Mouse (Mus musculus) thymus, postnatal 0 days (tissue): ENCODE results near the gene Cpped1. TPM values are rescaled to one million over a fixed set of nuclear protein-coding genes. Genes with fewer than 3 reads are reported as not detected.

Experiments
- DNase-seq: peaks from one replicate; pipeline ENCODE4 v3.0.0-alpha.2; 2015; ENCODE audit warnings: low spot score
- polyA plus RNA-seq: library from polyadenylated mRNA; unstranded; fragments of >200 nt; fragmentation: Nextera tagmentation; extraction: Ambion mirVana; gene quantifications from 2 replicates; pipeline ENCODE4 v1.2.1, GENCODE M21; 2015

Gene Cpped1
- polyA plus RNA-seq, 1 experiment from 2014 or later: 10.7 TPM

DNA sequence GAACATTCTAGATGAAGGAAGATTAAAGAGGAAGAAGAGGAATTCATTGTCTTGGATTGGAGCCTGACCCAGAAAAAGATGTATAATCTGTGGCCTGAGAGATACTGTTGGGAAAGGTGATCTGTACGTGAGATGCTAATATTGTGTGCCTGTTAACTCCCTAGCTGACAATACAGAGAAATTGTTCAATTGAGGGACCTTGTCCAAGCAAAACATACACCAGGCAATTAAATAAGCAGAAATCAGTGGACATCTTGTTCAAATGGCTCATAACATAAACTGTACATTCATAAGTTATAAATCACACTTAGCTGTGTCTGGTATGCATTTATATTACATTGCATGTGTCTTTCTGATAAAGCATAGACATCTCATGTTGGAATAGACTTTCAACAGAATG lies 134.9 kb downstream of the Cpped1 start:
- DNase-seq: no peak

DNA sequence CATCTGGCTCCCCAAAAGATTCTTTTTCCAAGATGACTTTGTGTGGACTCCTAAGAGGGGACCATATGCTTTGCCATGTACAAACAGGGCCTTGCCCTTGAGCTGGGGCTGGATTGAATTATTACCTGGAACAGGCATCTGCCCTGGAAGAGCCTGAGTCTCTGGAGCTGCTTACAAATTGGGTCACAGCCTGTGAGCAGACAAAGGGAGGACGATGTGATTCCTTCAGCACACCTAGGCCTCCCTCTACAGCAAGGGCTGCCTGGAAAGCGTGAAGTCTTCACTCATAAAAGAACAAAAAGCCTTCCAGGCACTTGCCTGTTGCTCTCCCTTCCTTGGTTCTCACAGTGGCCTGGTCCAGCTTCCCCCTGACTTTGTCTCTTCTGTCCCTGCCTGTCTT lies 136.9 kb downstream of the Cpped1 start:
- no peak for DNase-seq

DNA sequence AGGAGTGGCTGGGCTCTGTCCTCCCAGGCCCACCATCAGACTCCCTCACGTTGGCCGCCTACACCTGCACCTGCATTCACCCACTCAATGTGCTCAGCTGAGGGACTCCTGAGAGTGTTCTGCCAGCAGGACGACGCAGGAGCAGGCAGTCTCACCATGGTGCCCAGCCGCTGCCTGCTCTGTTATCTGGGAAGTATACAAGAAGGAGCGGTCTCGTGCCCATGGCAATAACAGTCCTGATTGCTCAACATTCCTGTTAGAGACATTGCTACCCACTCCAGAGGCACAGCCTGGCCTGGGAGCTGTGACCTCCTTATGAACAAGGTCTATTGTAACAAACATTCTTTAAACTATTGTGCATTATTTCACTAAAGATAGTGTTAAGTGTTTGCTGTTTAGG lies 151.3 kb downstream of the Cpped1 start:
- DNase-seq: no peak

DNA sequence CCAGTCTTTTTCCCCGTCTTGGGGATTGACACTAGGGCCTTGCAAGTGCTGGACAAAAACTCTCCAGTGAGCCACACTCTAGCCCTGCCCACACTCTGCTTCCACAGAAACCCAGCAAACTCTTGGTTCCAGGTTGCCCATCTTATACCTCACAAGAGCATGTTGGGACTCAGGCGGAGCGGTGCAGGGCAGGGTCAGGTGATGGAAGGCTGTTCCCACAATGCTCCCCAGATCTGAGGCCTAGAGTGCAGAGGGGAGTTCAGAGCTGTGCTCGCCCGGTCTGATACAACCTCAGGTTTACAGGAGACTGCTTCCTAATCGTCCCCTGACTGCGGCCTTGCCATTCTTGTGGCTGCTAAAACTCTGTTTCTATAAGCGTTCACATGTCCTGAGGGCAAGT lies 151.8 kb downstream of the Cpped1 start:
- no peak for DNase-seq

DNA sequence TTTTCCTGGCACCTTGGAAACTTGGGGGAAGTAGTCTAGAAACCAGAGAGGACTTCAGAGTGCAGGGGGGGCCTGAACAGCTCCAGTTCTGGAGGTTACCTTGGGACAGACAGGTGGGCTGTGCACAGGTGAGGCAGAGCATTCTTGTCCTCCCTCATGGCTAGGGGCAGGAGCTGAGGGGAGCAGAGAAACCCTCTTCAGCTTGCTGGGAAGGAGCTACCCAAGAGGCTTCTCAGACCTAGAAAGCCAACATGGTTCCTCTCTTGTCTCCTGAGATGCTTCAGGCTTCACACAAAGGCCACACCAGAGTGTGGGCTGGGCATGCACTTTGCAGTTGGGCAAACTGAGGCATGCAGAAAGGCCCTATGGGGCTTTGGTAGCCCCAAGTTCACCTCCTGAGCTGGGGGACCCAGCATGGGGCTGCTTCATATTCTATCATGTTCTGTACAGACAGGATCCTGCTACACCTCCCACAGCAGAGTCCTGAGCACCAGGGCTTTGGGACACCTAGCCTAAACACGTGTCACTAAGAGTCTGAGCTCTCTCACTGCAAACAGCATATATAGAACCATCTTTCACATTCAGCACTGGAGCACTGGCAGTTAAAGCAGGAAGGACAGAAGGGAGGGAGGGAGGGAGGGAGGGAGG lies 152.5 kb downstream of the Cpped1 start:
- DNase-seq: no peak

DNA sequence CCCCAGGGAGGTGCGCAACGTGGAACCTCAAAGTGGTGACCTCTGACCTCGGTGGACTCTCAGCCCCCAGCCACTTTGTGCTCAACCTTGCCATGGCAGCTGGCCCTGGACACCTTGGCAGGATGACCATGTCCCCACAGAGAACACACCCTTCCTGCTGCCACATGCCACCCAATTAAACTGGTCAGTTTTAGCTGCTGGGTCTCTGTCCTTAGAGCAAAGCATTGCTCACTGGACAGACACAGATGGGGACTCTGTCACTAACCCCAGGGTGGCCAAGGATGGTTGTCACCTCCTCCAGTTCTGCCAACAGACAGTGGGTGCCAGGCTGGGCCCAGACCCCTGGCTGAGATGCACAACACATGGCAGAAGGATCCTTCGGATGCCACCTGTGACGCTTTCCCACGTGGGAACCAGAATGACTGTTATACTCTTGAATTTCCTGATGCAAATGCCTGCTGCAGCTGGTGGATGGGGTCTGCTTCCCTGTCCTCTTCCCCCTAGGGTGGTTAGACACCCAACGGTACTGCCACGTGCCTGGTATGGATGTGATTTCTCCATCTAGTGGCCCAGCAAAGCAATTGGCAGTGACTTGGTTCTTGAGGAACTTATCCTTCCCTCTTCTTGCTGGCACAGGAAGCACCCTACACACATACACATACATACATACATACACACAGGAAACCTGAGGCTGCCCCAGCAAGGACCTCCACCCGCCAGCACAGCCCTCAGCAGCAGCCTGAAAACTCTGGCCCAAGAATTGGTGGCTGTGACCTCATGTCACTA lies 153.8 kb downstream of the Cpped1 start:
- DNase-seq: no peak

DNA sequence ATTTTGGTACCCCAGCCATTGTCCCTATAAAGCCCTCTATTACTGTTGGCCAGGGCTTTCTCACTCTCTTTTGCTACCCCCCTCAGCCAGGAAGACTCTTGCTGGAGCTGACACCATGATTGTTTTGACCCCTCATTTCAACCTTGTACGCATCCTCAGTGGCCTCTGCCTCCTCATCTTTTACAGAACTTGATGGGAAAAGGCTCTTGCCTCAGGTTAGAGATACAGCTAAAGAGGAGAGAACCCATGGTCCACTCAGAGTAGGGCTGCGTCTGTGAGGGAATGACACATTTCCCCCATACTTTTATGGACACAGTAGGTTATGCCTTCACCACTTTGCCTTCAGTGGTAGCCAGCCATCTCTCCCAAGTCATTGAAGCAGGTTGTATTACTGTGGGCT lies 155.1 kb downstream of the Cpped1 start:
- DNase-seq: no peak

Other genes starting within 250 kb of the Cpped1 start
- gene Shisa9, start 74.7 kb upstream of the Cpped1 start, polyA plus RNA-seq: 0.25 and 0.77 TPM in 2 replicates